Mouse (Mus musculus) MEL (cell line): ENCODE data around the gene Fbxw2.
A peak's percentile ranks its signal among the peaks of the same experiment; 100 is the strongest.

ENCODE experiments used
- BHLHE40 ChIP-seq: IDR thresholded peaks from 2 replicates; pipeline ENCODE4 v1.6.1; 2012; ENCODE audit warnings: low read depth, mild to moderate bottlenecking, inconsistent platforms, low read length, improper control_type of control experiment, borderline replicate concordance
- CHD2 ChIP-seq: IDR thresholded peaks from 2 replicates; pipeline ENCODE4 v1.6.1; 2011; ENCODE audit warnings: low read length, improper control_type of control experiment
- CTCF ChIP-seq, 3 experiments: IDR thresholded peaks in 2 of 3; conservative IDR thresholded peaks in 1 of 3; 2 replicates each; pipeline ENCODE4 v1.5.1; 2011 to 2012; ENCODE audit warnings: low read length in 3 of 3, low read depth in 2 of 3, mild to moderate bottlenecking in 2 of 3, improper control_type of control experiment in 1 of 3, inconsistent platforms in 1 of 3, mixed read lengths in 1 of 3, moderate library complexity in 1 of 3; ENCODE audit not compliant: control insufficient read depth in 1 of 3, insufficient read depth in 1 of 3, poor library complexity in 1 of 3, severe bottlenecking in 1 of 3
- MAX ChIP-seq: IDR thresholded peaks from 2 replicates; pipeline ENCODE4 v1.6.1; 2011; ENCODE audit warnings: low read length, improper control_type of control experiment
- MXI1 ChIP-seq: IDR thresholded peaks from 2 replicates; pipeline ENCODE4 v1.6.1; 2011; ENCODE audit warnings: mild to moderate bottlenecking, low read depth, low read length, improper control_type of control experiment
- NRF1 ChIP-seq: IDR thresholded peaks from 2 replicates; pipeline ENCODE4 v1.6.1; 2014; ENCODE audit warnings: low read depth, mild to moderate bottlenecking, inconsistent platforms, low read length, improper control_type of control experiment, moderate library complexity; ENCODE audit not compliant: poor library complexity, insufficient read depth, severe bottlenecking
- POLR2A ChIP-seq, 2 experiments: IDR thresholded peaks; 2 replicates each; pipeline ENCODE4 v1.6.1; 2011 to 2012; ENCODE audit warnings: low read length in 2 of 2, mild to moderate bottlenecking in 2 of 2, control low read depth in 1 of 2, improper control_type of control experiment in 1 of 2, low read depth in 1 of 2, moderate library complexity in 1 of 2; ENCODE audit not compliant: control insufficient read depth in 1 of 2, insufficient read depth in 1 of 2, poor library complexity in 1 of 2
- POLR2AphosphoS2 ChIP-seq: IDR thresholded peaks from 2 replicates; pipeline ENCODE4 v1.6.1; 2011; ENCODE audit warnings: low read length, improper control_type of control experiment
- SIN3A ChIP-seq: IDR thresholded peaks from 2 replicates; pipeline ENCODE4 v1.6.1; 2012; ENCODE audit warnings: low read length, improper control_type of control experiment, inconsistent platforms
- TAL1 ChIP-seq: IDR thresholded peaks from 2 replicates; pipeline ENCODE4 v1.6.1; 2012; ENCODE audit warnings: mild to moderate bottlenecking, inconsistent platforms, low read length, moderate library complexity, mixed read lengths
- USF1 ChIP-seq: IDR thresholded peaks from 2 replicates; pipeline ENCODE4 v1.6.1; 2014; ENCODE audit warnings: low read depth, mild to moderate bottlenecking, inconsistent platforms, low read length, improper control_type of control experiment, moderate library complexity

DNA sequence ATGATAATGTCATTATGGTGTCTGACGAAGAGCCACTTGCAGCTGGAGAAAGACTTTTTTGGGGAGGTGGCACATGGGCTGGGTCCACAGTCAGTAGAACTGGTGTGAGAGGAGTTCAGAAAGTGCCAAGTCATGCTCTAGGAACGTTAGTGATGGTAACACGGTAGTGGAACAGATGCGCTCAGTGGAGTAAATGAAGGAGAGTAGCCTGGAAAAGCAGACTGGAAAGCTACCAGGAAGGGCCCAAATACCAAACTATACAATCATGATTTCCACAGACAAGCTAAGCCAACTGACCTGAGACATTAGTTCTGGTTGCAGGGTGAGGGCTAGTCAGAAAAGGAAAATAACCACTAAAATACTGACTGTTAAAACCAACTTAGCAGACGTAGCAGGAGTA, 43.6 kb upstream of the Fbxw2 start:
- TF ChIP-seq MXI1 (peak; percentile 83), USF1 (no peak), MAX (peak; percentile 80), CHD2 (no peak), NRF1 (no peak), SIN3A (peak; percentile 76), CTCF (IDR thresholded peaks at IDR 0.05 in 2 of 3, conservative IDR thresholded peaks at IDR 0.05 in 1 of 3; ENCODE audit: control insufficient read depth in 1 of 3, insufficient read depth in 1 of 3, low read depth in 2 of 3, low read length in 3 of 3, poor library complexity in 1 of 3, severe bottlenecking in 1 of 3) (no peak), BHLHE40 (no peak), POLR2A (IDR thresholded peaks at IDR 0.05; ENCODE audit: control insufficient read depth in 1 of 2, insufficient read depth in 1 of 2, low read depth in 1 of 2, low read length in 2 of 2, poor library complexity in 1 of 2) (peak in 1 of 2 experiments; percentile 62; a peak in 2 of 4 replicates), TAL1 (no peak), POLR2AphosphoS2 (no peak)
